Mouse (Mus musculus): ENCODE measurements around the gene Mettl25. TPM values are rescaled to one million over a fixed set of nuclear protein-coding genes. Genes with fewer than 3 reads are reported as not detected.

The Mettl25 gene
- 3.7 TPM for polyA plus RNA-seq (2012; fragmentation: generic; extraction: Trizol)
- long read RNA-seq, experiment 1, partial matches to known transcripts = 0 of 6 reads
- long read RNA-seq, experiment 1, other reads (novel, unspliced or antisense) = 2 of 6 reads
- long read RNA-seq, experiment 2, transcript Mettl25-201 (12 exons, 2,033 nt) = major isoform, 36 of 59 reads
- long read RNA-seq, experiment 2, partial matches to known transcripts = 4 of 59 reads
- long read RNA-seq, experiment 2, other reads (novel, unspliced or antisense) = 17 of 59 reads

DNA sequence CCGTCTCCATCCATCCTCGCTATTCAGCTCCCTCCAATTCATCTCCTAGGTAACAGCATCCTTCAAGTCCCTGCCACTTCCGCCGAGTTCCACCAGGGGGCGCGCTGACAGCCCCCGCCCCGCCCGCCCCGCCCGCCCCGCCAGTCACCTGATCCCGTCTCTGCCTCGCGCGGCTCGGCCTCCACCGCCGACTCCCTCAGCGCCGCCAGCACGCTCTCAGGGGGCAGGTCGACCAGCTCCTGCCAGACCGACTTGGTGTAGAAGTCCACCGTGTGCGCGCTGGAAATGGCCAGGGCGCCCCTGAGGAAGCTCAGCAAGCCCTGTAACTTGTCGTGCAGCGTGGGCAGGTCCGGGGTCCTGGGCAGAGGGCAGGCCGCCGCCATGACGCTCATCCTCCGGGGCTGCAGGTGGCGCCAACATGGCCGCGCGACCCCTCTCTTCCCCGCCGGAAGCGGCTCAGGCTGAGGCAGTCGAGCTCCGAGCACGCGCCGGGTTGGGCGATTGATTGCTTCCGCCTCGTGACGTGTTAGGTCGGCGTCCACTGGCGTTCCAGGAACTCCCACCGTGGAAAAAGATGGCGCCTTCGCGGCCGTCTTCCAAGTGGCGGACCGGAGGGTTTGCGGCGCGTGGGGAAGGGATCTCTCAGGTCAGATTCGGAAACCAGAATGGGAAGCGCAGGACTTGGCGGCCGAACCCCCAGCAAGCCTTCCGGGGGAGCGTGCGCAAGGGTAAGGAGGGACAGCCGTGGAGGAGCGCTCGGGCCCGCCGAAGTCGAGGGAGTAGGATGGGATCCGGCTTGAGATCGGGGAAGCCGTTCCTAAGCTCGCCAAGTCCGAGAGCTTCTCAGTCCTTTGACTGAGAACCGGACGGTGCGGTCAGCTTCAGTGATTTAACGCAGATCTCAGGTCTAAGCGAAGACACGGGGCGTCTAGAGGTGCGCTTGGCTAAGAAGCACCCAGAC, at the start of gene Mettl25, which contains the start of gene Ccdc59:
Gene Mettl25 (minus strand): TSS at position 453 of the 961 bp plus-strand sequence.
Gene Ccdc59 (plus strand): TSS at position 140 of the 961 bp plus-strand sequence.
- TF ChIP-seq MAX (IDR thresholded peaks at IDR 0.05) (peak; percentile 88), MYOG (IDR thresholded peaks at IDR 0.05; ENCODE audit: control insufficient read depth, extremely low read depth, insufficient read length) (no peak), CTCF (IDR thresholded peaks at IDR 0.05; ENCODE audit: control insufficient read depth, insufficient read depth, insufficient read length) (peak; percentile 95)

DNA sequence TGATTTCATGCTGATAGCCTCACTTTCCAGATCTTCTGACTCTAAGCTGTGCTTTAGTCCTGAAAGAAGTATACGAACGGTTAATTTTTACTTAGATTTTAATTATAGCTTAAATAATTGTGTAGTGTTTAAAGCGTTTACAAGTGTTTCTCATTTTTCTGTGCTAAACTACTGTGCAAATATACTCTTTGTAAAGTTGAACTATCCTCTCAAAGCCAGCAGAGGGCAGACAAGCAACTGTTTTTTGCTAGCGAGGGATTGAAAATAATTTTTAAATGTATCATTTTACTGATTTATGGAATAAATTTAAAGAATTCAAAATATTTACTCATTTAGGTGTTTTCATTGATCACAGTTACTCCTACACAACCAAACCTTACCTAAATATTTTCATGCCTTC, 26.1 kb upstream of the Mettl25 start:
- H3ac ChIP-seq (ENCODE audit: control insufficient read depth, insufficient read length, low read depth) = no peak overlapping the region
- no peaks in the 10 kb centered on the region for H3K36me3 ChIP-seq (ENCODE audit: control insufficient read depth, insufficient read depth)
- no peak overlapping the region for H3K4me3 ChIP-seq (ENCODE audit: insufficient read depth, poor library complexity, severe bottlenecking)
- no peaks in the 10 kb centered on the region for H3K27me3 ChIP-seq (ENCODE audit: control insufficient read depth, insufficient read depth, insufficient read length)
- no peaks in the 10 kb centered on the region for H3K79me2 ChIP-seq (ENCODE audit: control insufficient read depth, insufficient read depth)
- no peaks in the 10 kb centered on the region for H3K79me3 ChIP-seq (ENCODE audit: low read depth)
- TF ChIP-seq MYOD1 (IDR thresholded peaks at IDR 0.05; ENCODE audit: control insufficient read depth, insufficient read length, low read depth) (no peak), CEBPB (IDR thresholded peaks at IDR 0.05; ENCODE audit: low read depth) (no peak), USF1 (IDR thresholded peaks at IDR 0.05; ENCODE audit: low read depth) (no peak), CTCF (IDR thresholded peaks at IDR 0.05; ENCODE audit: control insufficient read depth, insufficient read depth, insufficient read length) (no peak), MYOG (IDR thresholded peaks at IDR 0.05; ENCODE audit: control insufficient read depth, extremely low read depth, insufficient read length) (no peak), MAX (IDR thresholded peaks at IDR 0.05) (no peak), FOSL1 (IDR thresholded peaks at IDR 0.05; ENCODE audit: insufficient read depth, low read length, poor library complexity, severe bottlenecking) (no peak)

More for the DNA sequence above, at the start of gene Mettl25, which contains the start of gene Ccdc59:
- no peaks in the 10 kb centered on the region for H3K27me3 ChIP-seq (ENCODE audit: control insufficient read depth, insufficient read depth, insufficient read length)
- peaks cover 27% of the 10 kb centered on the region for H3K79me3 ChIP-seq (ENCODE audit: low read depth)
- peak within 1 kb of the TSS; percentile 91 for H3ac ChIP-seq (ENCODE audit: control insufficient read depth, insufficient read length, low read depth)
- peaks cover 46% of the 10 kb centered on the region for H3K79me2 ChIP-seq (ENCODE audit: control insufficient read depth, insufficient read depth)
- peak within 1 kb of the TSS; percentile 95 for H3K4me3 ChIP-seq (ENCODE audit: insufficient read depth, poor library complexity, severe bottlenecking)
- peaks cover 39% of the 10 kb centered on the region for H3K36me3 ChIP-seq (ENCODE audit: control insufficient read depth, insufficient read depth)

DNA sequence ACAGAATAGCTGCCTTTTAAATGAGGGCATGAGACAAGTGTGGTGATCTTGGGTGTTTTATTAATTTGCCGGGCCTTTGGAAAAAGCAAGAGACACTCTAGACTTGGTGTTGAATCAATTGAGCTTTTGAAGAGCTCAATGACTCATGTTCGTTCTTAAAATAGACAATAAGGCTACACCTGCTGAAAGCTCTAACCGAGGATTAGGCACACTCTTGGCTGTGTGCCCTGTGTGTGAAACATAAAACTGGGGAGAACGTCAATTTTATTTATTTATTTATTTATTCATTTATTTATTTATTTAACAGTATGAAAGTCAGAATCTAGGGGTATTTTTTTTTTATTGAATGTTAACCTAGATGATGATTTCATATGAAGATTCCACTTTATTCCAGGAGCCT, 10.0 kb upstream of the Mettl25 start:
- Histone ChIP-seq H3K36me3 (ENCODE audit: control insufficient read depth, insufficient read depth) (peaks cover 50% of the 10 kb centered on the region), H3K4me3 (ENCODE audit: insufficient read depth, poor library complexity, severe bottlenecking) (no peak overlapping the region), H3K79me3 (ENCODE audit: low read depth) (no peaks in the 10 kb centered on the region), H3K27me3 (ENCODE audit: control insufficient read depth, insufficient read depth, insufficient read length) (no peaks in the 10 kb centered on the region), H3ac (ENCODE audit: control insufficient read depth, insufficient read length, low read depth) (no peak overlapping the region), H3K79me2 (ENCODE audit: control insufficient read depth, insufficient read depth) (no peaks in the 10 kb centered on the region)
- TF ChIP-seq MYOD1 (IDR thresholded peaks at IDR 0.05; ENCODE audit: control insufficient read depth, insufficient read length, low read depth) = no peak
- TF ChIP-seq FOSL1 (IDR thresholded peaks at IDR 0.05; ENCODE audit: insufficient read depth, low read length, poor library complexity, severe bottlenecking) = no peak
- TF ChIP-seq MYOG (IDR thresholded peaks at IDR 0.05; ENCODE audit: control insufficient read depth, extremely low read depth, insufficient read length) = no peak
- TF ChIP-seq MAX (IDR thresholded peaks at IDR 0.05) = no peak
- no peak for TF ChIP-seq USF1 (IDR thresholded peaks at IDR 0.05; ENCODE audit: low read depth)
- no peak for TF ChIP-seq CTCF (IDR thresholded peaks at IDR 0.05; ENCODE audit: control insufficient read depth, insufficient read depth, insufficient read length)
- no peak for TF ChIP-seq CEBPB (IDR thresholded peaks at IDR 0.05; ENCODE audit: low read depth)

DNA sequence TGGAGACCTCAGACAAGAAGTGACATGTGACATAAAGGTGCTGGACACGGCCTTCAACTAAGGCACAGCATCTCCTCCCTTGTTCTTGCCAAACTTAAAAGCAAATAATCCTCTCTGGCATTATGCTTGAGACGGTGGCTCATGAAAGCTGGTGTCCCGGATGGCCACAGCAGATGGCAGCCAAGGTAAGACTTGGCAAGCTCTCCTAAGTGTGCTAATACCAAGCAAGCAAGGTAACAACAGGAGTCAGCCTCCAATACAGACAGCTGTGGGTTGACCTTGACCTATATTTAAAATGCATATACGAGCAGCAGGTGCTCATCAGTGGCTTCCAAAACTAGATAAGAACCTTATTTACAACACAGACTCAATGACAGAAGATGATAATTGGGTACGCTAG, 9.1 kb upstream of the Mettl25 start:
- no peaks in the 10 kb centered on the region for H3K79me3 ChIP-seq (ENCODE audit: low read depth)
- H3K36me3 ChIP-seq (ENCODE audit: control insufficient read depth, insufficient read depth) = peaks cover 58% of the 10 kb centered on the region
- no peaks in the 10 kb centered on the region for H3K79me2 ChIP-seq (ENCODE audit: control insufficient read depth, insufficient read depth)
- no peak overlapping the region for H3K4me3 ChIP-seq (ENCODE audit: insufficient read depth, poor library complexity, severe bottlenecking)
- no peaks in the 10 kb centered on the region for H3K27me3 ChIP-seq (ENCODE audit: control insufficient read depth, insufficient read depth, insufficient read length)
- TF ChIP-seq USF1 (IDR thresholded peaks at IDR 0.05; ENCODE audit: low read depth) (no peak), MAX (IDR thresholded peaks at IDR 0.05) (no peak), CEBPB (IDR thresholded peaks at IDR 0.05; ENCODE audit: low read depth) (no peak), MYOG (IDR thresholded peaks at IDR 0.05; ENCODE audit: control insufficient read depth, extremely low read depth, insufficient read length) (no peak), FOSL1 (IDR thresholded peaks at IDR 0.05; ENCODE audit: insufficient read depth, low read length, poor library complexity, severe bottlenecking) (no peak), MYOD1 (IDR thresholded peaks at IDR 0.05; ENCODE audit: control insufficient read depth, insufficient read length, low read depth) (no peak), CTCF (IDR thresholded peaks at IDR 0.05; ENCODE audit: control insufficient read depth, insufficient read depth, insufficient read length) (no peak)
- no peak overlapping the region for H3ac ChIP-seq (ENCODE audit: control insufficient read depth, insufficient read length, low read depth)

DNA sequence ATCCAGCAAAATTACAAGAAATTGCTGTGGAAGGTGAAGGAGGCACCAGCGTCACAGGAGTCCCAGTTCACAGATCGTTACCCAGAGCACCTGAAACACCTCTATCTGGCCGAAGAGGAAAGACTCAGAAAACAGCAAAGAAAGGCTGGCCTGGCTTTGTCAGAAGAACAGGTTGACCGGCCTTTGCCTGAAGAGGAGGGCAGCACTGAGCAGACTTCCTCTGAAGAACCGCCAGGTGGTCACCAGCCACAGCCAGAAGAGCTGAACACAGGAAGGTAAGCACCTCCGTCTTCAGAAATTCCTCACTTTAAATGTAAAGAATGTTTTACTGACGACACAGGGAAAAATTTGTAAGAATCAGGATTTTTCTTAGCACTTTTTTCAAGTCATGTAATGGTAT, 1.4 kb upstream of the Mettl25 start:
- H3K4me3 ChIP-seq (ENCODE audit: insufficient read depth, poor library complexity, severe bottlenecking) = peak overlapping the region; percentile 95
- H3K79me3 ChIP-seq (ENCODE audit: low read depth) = peaks cover 27% of the 10 kb centered on the region
- TF ChIP-seq MYOD1 (IDR thresholded peaks at IDR 0.05; ENCODE audit: control insufficient read depth, insufficient read length, low read depth) (no peak), MAX (IDR thresholded peaks at IDR 0.05) (no peak), FOSL1 (IDR thresholded peaks at IDR 0.05; ENCODE audit: insufficient read depth, low read length, poor library complexity, severe bottlenecking) (no peak), MYOG (IDR thresholded peaks at IDR 0.05; ENCODE audit: control insufficient read depth, extremely low read depth, insufficient read length) (no peak), CTCF (IDR thresholded peaks at IDR 0.05; ENCODE audit: control insufficient read depth, insufficient read depth, insufficient read length) (no peak), USF1 (IDR thresholded peaks at IDR 0.05; ENCODE audit: low read depth) (no peak), CEBPB (IDR thresholded peaks at IDR 0.05; ENCODE audit: low read depth) (no peak)
- H3K27me3 ChIP-seq (ENCODE audit: control insufficient read depth, insufficient read depth, insufficient read length) = no peaks in the 10 kb centered on the region
- peaks cover 53% of the 10 kb centered on the region for H3K36me3 ChIP-seq (ENCODE audit: control insufficient read depth, insufficient read depth)
- no peak overlapping the region for H3ac ChIP-seq (ENCODE audit: control insufficient read depth, insufficient read length, low read depth)
- peaks cover 46% of the 10 kb centered on the region for H3K79me2 ChIP-seq (ENCODE audit: control insufficient read depth, insufficient read depth)

Measured in C2C12 (cell line).